Mouse (Mus musculus): ENCODE measurements around the gene Ppp2ca. TPM values are rescaled to one million over a fixed set of nuclear protein-coding genes. Genes with fewer than 3 reads are reported as not detected.

Ppp2ca gene
- polyA plus RNA-seq, 1 experiment from 2014 or later: 143 TPM

GRCm38 (mm10) chr11:52168461-52168860, 70.0 kb downstream of the Ppp2ca start:
- Histone ChIP-seq H3K4me2 (replicated peaks) (peak overlapping the region; percentile 68), H3K27ac (no peak overlapping the region), H3K9me3 (no peaks in the 10 kb centered on the region), H3K36me3 (no peaks in the 10 kb centered on the region), H3K9ac (no peak overlapping the region), H3K4me3 (peak overlapping the region; percentile 37), H3K27me3 (replicated peaks) (peaks cover 34% of the 10 kb centered on the region), H3K4me1 (no peaks in the 10 kb centered on the region; the same call in 1 of the 2 replicates)
- 23% methylated on average over 12 of the region's 12 CpGs for WGBS
- ATAC-seq (ENCODE audit: low FRiP score, low read depth): no peak

Small RNA genes within 50 kb of the gene (microRNA-seq; reads per million reads assigned to microRNA genes)
- gene Gm24157 (0.87 reads per million), gene Mir3061 (30.2 reads per million, percentile 35 among the genes with 10 or more reads in this experiment)

Other genes starting within 250 kb of the Ppp2ca start
- 0.23 and 0.32 TPM in 2 replicates for gene Jade2, start 241.0 kb upstream of the Ppp2ca start, polyA plus RNA-seq (2016; fragmentation: Nextera tagmentation; extraction: Ambion mirVana)
- gene Cdkn2aipnl, start 131.0 kb upstream of the Ppp2ca start, polyA plus RNA-seq (2016; fragmentation: Nextera tagmentation; extraction: Ambion mirVana): 111 and 112 TPM in 2 replicates
- 254 and 259 TPM in 2 replicates for gene Ube2b, start 97.9 kb upstream of the Ppp2ca start, polyA plus RNA-seq (2016; fragmentation: Nextera tagmentation; extraction: Ambion mirVana)
- gene Cdkl3, start 94.5 kb upstream of the Ppp2ca start, polyA plus RNA-seq (2016; fragmentation: Nextera tagmentation; extraction: Ambion mirVana): 19.5 and 19.6 TPM in 2 replicates
- not detected in 2 replicates for gene Olfr1373, start 46.8 kb downstream of the Ppp2ca start, polyA plus RNA-seq (2016; fragmentation: Nextera tagmentation; extraction: Ambion mirVana)
- not detected in 2 replicates for gene Olfr1371, start 115.3 kb downstream of the Ppp2ca start, polyA plus RNA-seq (2016; fragmentation: Nextera tagmentation; extraction: Ambion mirVana)
- gene Skp1a, start 133.3 kb downstream of the Ppp2ca start, polyA plus RNA-seq (2016; fragmentation: Nextera tagmentation; extraction: Ambion mirVana): 1,002 and 1,024 TPM in 2 replicates
- 7.5 and 8.8 TPM in 2 replicates for gene Tcf7, start 184.3 kb downstream of the Ppp2ca start, polyA plus RNA-seq (2016; fragmentation: Nextera tagmentation; extraction: Ambion mirVana)